Comparison of ENCODE assay signal across 8 mouse cellular contexts in genomic region chr5:113099546-113099945, GRCm38 (mm10). TPM values are rescaled to one million over a fixed set of nuclear protein-coding genes. Genes with fewer than 3 reads are reported as not detected.
DNase-seq lines count a peak whose midpoint lies in the region; ATAC-seq and TF ChIP-seq lines count a peak whose summit lies in the region.

No protein-coding gene starts in this region.

- peak; percentile 87 for DNase-seq in ES-E14 (ENCODE audit: low read depth, low spot score)
- peak; percentile 70 for DNase-seq in c-Kit-positive CD71-positive TER-119-negative erythroid progenitor cells, embryonic 14.5 days (ENCODE audit: low read depth)
- DNase-seq in heart, postnatal 36 days = peak; percentile 92 to 95
- DNase-seq in layer of hippocampus, adult 8-10 months (ENCODE audit: low spot score in 2 of 2) = peak; percentile 78 to 92
- DNase-seq in lung, postnatal 0 days (ENCODE audit: low spot score) = peak; percentile 86
- peak; percentile 88 for DNase-seq in ovary, postnatal 36 days (ENCODE audit: low spot score)
- peak; percentile 65 to 92 for DNase-seq in thymus, postnatal 10 days (ENCODE audit: low spot score in 2 of 2)

- WGBS in forebrain, embryonic 12.5 days = 27% methylated on average over 1 of the region's 1 CpGs
- WGBS in lung, postnatal 0 days = 27% methylated on average over 1 of the region's 1 CpGs

- H3K4me2 ChIP-seq in forebrain, embryonic 12.5 days = no peak overlapping the region
- H3K4me2 ChIP-seq in lung, postnatal 0 days (replicated peaks; ENCODE audit: low read depth, low read length) = no peak overlapping the region

- no peaks in the 10 kb centered on the region for H3K36me3 ChIP-seq in ES-E14 (ENCODE audit: control insufficient read depth, insufficient read depth, low read length, poor library complexity, severe bottlenecking)
- peaks cover 17% of the 10 kb centered on the region for H3K36me3 ChIP-seq in forebrain, embryonic 12.5 days (replicated peaks)
- H3K36me3 ChIP-seq in lung, postnatal 0 days (ENCODE audit: insufficient read depth, low read length) = 0 out of 2 replicates have a peak, but pooled peaks cover 3% of the 10 kb centered on the region

- TF ChIP-seq EP300 in lung, postnatal 0 days (IDR thresholded peaks at IDR 0.05) = no peak

- in situ Hi-C loops in ES-E14 (cut with MboI; ENCODE audit: low sequenced_read_pairs in 2 of 2, unreplicated experiment in 2 of 2) = no loop called here

- H3K9ac ChIP-seq in ES-E14 (ENCODE audit: insufficient read depth, low read depth, low read length, poor library complexity, severe bottlenecking) = no peak overlapping the region
- H3K9ac ChIP-seq in forebrain, embryonic 12.5 days = no peak overlapping the region
- no peak overlapping the region for H3K9ac ChIP-seq in lung, postnatal 0 days (replicated peaks; ENCODE audit: low read depth)

- TF ChIP-seq CTCF in lung, postnatal 0 days (IDR thresholded peaks at IDR 0.05) = peak; percentile 100

- no peak overlapping the region for H3K27ac ChIP-seq in ES-E14 (ENCODE audit: insufficient read depth, low read depth, low read length, poor library complexity, severe bottlenecking)
- no peak overlapping the region for H3K27ac ChIP-seq in forebrain, embryonic 12.5 days
- H3K27ac ChIP-seq in lung, postnatal 0 days (ENCODE audit: low read length) = no peak overlapping the region

- no peak overlapping the region for H3K4me3 ChIP-seq in ES-E14 (ENCODE audit: insufficient read depth in 1 of 2, low read depth in 1 of 2, low read length in 2 of 2, poor library complexity in 1 of 2, severe bottlenecking in 1 of 2)
- H3K4me3 ChIP-seq in forebrain, embryonic 12.5 days (replicated peaks) = no peak overlapping the region
- H3K4me3 ChIP-seq in lung, postnatal 0 days (ENCODE audit: low read depth, low read length) = no peak overlapping the region

- no peaks in the 10 kb centered on the region for H3K9me3 ChIP-seq in ES-E14 (ENCODE audit: control insufficient read depth, insufficient read depth, low read depth, low read length)
- no peaks in the 10 kb centered on the region for H3K9me3 ChIP-seq in forebrain, embryonic 12.5 days
- H3K9me3 ChIP-seq in lung, postnatal 0 days (ENCODE audit: low read length) = no peaks in the 10 kb centered on the region

- intact Hi-C loops in heart, postnatal 36 days (cut with DNase I) = loop anchor here (1.0 kb wide), 3 partner anchors 56 to 127 kb away; partner anchors contain the start of gene Tmem211

- ATAC-seq in forebrain, embryonic 12.5 days (ENCODE audit: low FRiP score) = peak; percentile 57
- peak; percentile 49 for ATAC-seq in lung, postnatal 0 days

- no peaks in the 10 kb centered on the region for H3K27me3 ChIP-seq in forebrain, embryonic 12.5 days
- no peaks in the 10 kb centered on the region for H3K27me3 ChIP-seq in lung, postnatal 0 days (replicated peaks; ENCODE audit: insufficient read depth, low read length)

- no peaks in the 10 kb centered on the region for H3K4me1 ChIP-seq in ES-E14 (ENCODE audit: control insufficient read depth in 2 of 2, insufficient read depth in 2 of 2, low read length in 2 of 2, poor library complexity in 1 of 2)
- peaks cover 20% of the 10 kb centered on the region for H3K4me1 ChIP-seq in forebrain, embryonic 12.5 days
- no peaks in the 10 kb centered on the region for H3K4me1 ChIP-seq in lung, postnatal 0 days (ENCODE audit: insufficient read depth, low read depth, low read length)

TF ChIP-seq in ES-E14, 5 proteins besides CTCF, POLR2A, EP300 and RAD21:
- TF ChIP-seq ZC3H11A (IDR thresholded peaks at IDR 0.05; ENCODE audit: borderline replicate concordance, low read depth, low read length) (peak; percentile 92), ZNF384 (IDR thresholded peaks at IDR 0.05; ENCODE audit: low read depth, low read length) (no peak), CHD2 (IDR thresholded peaks at IDR 0.05; ENCODE audit: low read depth, low read length) (no peak)

RNA-seq across cellular contexts. Expression of gene Crybb3, which starts 18.2 kb away (rescaled TPM):
- 0.42 and 1.2 TPM in 2 replicates for total RNA-seq in ES-E14 (2012; rRNA removed)
- 0.95 and 1.1 TPM in 2 replicates for polyA plus RNA-seq in forebrain, embryonic 12.5 days (2016; fragmentation: Nextera tagmentation; extraction: Ambion mirVana)
- total RNA-seq in heart, postnatal 36 days (2021) = 1 to 10 TPM in 1 of 2 experiments, under 1 TPM in 1; 0.28 to 1.8 TPM
- 1 to 10 TPM; 1.7 to 3.1 (median 2.0) TPM for total RNA-seq in layer of hippocampus, adult 8-10 months (2022)
- polyA plus RNA-seq in lung, postnatal 0 days (2015; fragmentation: Nextera tagmentation; extraction: Ambion mirVana) = 0.57 and 1.5 TPM in 2 replicates

RNA-seq across cellular contexts. Expression of gene Crybb2, which starts 29.6 kb away (rescaled TPM):
- total RNA-seq in ES-E14 (2012; rRNA removed) = not detected in 2 replicates
- polyA plus RNA-seq in forebrain, embryonic 12.5 days (2016; fragmentation: Nextera tagmentation; extraction: Ambion mirVana) = not detected in 2 replicates
- total RNA-seq in heart, postnatal 36 days (2021) = not detected
- total RNA-seq in layer of hippocampus, adult 8-10 months (2022) = not detected
- polyA plus RNA-seq in lung, postnatal 0 days (2015; fragmentation: Nextera tagmentation; extraction: Ambion mirVana) = not detected in 2 replicates
